Mouse (Mus musculus) mesoderm, embryonic 11.5 days (tissue): Measurements from ENCODE around the gene Igfbp4.

Experiments
- DNase-seq: peaks from one replicate; pipeline ENCODE4 v3.0.0-alpha.2; 2012; ENCODE audit warnings: low read depth, low spot score

Gene Igfbp4

DNA sequence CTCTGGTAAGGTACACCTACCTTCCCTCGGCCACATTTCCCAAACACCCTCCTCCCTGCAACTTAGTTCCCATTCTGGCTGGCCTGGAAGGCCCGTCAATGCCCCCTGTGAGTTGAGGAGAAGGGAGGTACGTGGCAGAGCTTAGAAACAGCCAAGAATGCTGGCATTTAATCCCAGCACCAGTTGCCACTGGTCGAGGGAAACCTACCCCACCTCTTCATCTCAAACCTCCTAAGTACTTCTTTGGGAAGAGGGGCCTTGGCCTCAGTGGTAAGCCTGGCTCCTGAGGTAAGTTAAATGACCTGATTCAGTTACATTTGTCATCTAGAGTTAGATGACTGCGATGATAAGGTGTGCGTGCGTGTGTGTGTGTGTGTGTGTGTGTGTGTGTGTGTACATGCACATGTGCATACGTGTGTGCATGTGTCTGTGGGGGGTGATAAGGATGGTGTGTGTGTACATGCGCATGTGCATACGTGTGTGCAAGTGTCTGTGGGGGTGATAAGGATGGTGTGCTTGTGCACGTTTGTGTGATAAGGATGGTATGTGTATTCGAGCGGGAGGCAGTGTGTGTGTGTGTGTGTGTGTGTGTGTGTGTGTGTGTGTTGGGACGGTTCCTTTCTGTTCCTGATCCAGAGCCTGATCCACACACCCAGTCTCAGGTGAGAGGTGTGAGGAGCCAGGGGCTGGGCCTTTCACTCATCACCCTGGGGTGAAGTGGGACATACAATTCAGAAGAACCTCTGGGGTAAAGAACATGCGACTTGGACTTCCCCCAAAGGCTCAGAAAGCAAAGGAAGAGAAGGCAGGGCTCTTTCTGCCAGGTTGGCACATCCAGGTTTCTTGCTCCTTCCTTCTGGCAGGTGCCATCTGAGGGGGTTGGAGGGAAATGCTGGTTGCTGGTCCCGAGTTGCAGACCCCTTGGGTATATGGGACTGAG lies 1.1 kb downstream of the Igfbp4 start:
- no peak for DNase-seq

DNA sequence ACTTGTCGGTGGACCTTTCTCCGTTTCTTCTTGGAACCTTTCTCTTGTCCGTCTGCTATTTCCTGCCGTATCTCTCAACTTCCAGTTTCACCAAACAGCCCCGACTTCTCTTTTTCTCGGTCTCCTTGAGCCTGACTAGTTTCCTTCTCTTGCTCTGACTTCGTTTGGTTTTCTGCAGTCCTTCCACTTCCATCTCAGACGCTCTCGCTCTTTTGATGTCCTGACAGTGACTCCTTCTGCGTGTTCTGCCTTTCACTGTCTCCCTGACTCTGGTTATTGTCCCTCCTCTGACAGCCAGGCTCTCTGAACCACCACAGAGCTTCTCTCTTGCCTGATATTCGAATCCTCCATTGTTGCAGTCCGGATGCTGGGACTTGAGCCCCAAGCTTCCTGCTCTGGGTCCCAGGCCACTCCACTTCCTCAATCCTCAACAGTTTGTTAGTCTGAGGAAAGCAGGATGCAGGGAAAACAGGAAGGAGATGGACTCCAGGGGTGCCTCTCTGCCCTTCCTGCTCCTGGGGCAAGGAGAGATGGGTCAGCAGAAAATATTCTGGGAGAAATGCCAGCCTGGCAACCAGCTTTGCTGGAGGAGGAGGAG lies 1.9 kb downstream of the Igfbp4 start:
- no peak for DNase-seq

DNA sequence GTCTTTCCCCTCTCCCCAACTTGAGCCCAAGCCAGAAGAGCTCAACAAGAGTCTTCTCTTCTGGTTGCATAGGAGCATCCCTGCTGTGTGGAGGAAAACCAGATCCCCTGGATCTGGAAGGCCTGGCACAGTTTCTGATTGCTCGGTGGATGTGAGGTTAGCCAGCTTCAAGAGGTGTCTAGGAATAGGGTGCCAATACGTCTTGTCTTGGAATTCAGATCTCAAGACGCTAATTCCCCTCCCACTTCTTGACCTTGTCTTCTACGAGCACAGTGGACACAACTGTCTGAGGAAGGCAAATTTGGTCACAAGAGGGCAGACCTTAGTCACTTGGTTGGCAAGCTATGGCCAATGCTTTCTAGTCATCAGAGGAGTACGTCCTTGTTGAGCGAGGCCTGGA lies 2.6 kb downstream of the Igfbp4 start:
- DNase-seq: no peak

DNA sequence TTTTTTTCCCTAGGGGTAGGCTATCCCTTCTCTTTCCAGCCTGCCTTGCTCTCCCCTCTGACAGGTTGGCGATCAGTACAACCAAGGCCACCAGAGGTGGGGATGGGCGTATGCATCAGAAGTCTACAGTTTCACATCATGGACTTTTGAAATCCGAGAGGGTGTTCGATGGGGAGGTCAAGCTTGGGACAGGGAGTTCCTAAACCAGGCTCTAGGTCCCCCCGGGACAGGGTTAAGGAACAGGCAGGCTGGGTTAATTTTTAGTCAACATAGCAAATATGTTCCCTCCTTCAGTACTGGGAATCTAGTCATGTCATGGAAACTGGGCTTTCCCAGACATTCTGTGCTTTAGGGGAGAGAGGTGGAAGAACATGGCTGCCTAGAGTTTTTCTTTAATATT lies 3.3 kb downstream of the Igfbp4 start:
- DNase-seq: no peak

DNA sequence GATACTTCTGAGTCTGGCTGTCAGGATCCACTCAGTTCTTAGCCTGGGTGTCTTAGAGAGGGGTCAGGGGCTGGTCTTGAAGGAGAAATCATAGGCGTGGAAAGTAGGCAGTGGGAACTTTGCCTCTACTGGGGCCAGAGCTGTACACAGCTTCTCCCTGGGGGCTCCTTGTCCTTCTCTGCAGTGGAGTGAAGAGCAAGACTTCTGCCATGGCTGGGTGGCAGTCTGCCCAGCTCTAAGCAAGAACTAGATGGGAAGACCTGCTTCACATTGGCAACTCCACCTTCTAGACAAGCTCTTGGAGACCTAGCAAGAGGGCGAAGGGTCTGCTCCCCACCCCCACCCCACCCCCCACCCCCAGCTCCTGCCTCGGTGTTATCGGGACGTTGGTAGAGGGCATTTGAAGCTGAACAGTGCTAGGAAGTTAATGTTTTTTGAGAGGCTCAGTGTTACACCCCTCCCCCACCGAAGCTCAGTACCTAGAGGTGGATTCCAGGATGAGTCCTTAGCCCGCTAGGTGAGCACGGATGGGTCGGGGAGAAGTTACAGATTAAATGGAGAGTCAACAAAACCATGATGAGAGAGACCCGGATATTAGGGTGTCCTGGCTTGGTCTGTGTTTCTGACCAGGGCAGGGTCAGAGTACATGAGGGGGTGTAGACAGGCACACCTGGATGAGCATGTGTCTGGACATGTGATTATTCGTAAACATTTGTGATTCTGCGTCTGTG lies 4.3 kb downstream of the Igfbp4 start:
- no peak for DNase-seq

DNA sequence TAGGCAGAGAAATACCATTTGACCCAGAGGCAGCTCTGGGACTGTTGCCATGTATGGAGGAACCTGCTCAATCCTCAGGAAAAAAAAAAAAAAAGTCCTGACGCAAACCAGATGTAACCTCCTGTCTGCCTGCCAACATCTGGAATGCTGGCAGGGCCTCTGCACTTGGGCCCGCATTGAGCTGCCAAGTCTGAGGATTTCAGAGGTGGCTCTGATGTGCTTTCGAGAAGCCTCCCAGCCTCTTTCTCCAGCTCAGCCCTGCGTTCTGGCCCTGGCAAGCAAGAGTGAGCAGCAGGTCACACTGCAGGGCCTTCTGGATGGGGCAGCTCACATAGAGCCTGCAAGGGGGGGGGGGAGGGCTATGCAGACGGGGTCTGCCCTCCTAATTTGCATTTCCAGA lies 6.1 kb downstream of the Igfbp4 start:
- DNase-seq: peak; percentile 59

DNA sequence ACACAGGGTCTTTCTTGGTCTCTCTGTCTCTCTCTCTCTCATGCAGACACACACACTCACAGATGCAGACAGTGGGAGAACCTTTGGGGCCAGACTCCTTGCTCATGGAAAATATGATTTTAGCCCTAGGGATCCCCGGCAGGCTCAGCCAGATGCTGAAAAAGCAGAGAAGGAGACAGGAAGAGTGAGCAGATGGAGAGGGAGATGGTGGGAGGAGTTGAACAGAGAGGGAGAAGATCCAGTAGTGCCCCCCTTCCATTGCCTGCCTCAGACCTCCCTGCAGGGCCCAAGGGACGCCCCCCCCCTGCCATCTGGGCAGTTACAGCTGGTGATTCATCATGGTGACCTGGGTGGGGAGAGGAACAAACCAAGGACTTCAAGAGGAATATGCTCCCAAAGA lies 6.6 kb downstream of the Igfbp4 start:
- DNase-seq: no peak

DNA sequence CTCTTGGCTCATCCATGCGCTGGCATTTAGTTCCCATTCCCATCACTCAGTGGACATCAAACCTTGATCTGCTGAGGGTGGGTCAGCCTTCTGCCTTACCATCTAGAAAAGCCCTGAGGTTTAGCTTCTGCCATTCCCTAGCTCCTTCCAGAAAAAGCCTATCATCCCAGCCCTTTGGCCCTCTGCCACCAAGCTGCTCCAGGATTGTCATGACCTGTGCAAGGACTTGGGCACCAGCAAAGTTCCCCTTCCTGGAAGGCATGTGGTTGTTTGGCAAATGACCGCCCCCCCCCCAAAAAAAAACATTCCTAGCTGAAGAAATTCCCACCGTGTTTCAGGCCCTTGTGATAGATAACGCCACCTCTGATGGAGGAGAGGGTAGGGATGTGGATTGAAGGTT lies 14.1 kb downstream of the Igfbp4 start:
- no peak for DNase-seq

DNA sequence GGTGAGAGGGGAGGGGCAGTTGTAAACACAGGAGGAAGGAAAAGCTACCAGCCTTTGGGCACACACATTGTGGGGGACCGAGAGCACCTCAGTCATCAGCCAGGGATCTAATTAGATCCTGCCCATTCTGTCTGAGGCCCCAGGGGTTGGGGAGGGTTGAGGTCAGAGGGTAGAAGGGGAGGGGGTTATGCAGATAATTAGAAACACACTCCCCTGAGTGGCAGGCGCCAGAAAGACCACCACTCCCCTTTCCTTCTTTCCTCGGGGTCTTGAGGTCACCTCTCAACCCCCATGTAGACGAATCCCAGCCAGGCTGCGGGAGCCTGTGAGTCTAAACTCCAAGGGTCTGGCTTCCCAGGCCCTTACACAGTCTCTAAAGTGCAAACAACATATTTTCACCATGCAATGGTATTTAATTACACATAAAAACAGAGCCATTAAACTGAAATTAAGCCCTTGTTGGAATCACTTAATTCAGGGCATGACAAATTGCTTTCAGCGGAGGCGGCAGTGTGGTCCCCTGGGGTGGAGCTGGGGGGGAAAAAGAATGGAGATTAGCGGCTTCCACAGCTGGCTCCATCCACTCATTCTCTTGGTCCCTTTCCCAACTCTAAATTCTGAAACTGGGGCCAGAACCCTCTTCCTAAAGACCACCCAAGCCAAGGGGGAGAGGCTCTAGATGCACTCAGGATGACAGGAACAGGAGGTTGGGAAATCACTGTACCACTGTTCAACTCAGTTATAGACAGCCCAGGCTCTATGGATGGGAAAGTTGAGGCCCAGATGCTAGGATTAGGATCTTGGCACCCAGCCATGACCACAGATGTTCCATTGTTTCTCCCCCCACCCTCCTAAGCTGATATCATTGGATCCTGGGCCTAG lies 14.8 kb downstream of the Igfbp4 start:
- peak; percentile 63 for DNase-seq

DNA sequence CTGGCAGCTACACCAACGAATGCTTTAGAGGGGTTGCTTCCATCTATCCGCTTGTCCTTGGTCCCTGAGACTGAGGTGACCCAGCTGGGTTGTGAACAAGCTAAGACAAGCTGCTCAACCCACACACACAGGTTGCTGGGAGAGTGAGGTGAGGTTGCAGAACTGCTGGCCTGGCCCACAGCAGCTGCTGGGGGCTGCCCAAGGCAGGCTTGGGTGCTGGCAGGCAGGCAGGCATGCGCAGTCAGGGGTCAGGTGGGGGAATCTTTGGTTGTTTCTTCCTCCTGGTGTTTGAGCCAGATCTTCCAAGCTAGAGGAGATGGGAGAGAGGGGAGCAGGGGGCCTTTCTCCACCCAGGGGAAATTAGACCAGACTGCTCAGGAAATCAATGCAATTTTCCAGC lies 19.4 kb downstream of the Igfbp4 start:
- no peak for DNase-seq

DNA sequence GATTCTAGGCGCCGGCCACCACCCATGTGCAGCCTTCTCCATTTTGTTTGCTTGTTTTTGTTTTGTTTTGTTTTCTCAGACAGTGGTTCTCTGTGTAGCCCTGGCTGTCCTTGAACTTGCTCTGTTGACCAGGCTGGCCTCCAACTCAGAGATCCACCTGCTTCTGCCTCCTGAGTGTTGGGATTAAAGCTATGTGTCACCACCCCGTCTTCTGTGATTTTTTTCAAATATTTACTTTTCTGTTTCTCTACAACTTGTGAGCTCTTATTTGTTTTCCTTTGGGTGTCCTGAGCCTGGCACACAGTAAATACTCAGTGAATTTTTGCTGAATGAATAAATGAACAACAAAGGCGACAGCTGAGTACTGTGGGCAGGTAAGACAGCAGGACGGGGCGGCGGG lies 21.6 kb downstream of the Igfbp4 start:
- DNase-seq: no peak

DNA sequence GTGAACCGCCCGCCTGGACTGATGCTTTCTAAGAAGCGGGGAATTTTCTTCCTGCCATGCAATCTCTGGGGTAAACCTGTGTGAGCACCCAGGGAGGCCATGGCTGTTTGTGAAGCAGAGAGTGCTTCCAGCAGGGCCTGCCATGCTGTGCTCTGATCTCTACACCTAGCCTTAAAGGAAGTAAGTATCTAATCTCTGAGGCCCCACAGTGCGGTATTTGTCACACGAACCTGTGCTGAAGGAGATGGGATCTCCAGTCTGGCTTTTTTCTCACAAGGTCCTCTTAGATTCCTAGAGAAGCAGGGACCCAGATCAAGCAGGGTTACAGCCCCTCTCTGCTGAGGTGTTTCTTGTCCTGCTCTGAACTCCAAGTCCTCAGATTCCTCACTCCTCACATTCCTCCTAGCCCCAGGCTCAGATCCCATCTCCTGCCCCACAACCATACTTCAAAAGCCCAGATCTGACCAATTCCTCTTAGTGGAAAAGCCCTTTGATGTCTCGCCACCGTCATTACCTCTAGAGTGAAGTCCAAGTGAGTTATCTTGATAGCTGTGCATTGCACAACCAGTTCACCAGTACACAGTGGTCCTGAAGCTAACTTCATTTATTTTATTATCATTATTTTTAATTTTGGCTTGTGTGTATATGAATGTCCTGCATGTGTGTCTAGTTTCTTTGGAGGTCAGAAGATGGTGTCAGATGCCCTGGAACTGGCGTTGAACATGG lies 22.5 kb downstream of the Igfbp4 start:
- DNase-seq: no peak

DNA sequence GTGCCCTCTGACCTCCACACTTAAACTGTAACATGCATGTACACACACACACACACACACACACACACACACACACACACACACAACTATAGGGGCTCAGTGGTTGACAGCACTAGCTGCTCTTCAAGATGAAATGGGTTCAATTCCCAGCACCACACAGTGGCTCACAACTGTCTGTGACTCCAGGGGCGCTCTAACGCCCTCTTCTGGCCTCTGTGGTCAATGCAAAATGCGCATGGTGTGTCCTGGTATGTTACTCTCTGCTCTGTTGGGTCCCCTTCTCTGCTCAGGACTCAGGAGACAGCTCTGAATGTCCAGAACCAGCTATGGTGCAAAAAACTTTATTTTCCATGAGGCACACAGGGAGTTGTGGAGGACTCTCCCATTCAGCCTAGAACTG lies 24.3 kb downstream of the Igfbp4 start:
- no peak for DNase-seq

DNA sequence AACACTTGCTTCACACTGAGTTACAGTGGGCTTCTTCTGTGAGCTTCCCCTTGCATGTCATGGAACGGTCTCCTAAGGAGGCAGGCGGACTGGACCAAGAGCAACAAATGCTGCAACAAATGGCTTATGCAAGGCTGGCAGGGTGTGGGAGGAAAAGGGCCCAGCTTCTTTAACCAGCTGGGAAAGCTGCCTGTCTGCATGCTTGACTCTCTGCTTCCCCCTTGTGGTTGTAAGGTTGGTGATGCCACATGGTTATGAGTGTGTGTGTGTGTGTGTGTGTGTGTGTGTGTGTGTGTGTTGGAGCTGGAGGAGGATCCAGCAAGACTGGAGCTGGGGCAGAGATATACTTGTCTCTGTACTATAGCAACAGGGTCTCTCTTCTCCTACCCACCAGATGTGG lies 24.9 kb downstream of the Igfbp4 start:
- peak; percentile 85 for DNase-seq

DNA sequence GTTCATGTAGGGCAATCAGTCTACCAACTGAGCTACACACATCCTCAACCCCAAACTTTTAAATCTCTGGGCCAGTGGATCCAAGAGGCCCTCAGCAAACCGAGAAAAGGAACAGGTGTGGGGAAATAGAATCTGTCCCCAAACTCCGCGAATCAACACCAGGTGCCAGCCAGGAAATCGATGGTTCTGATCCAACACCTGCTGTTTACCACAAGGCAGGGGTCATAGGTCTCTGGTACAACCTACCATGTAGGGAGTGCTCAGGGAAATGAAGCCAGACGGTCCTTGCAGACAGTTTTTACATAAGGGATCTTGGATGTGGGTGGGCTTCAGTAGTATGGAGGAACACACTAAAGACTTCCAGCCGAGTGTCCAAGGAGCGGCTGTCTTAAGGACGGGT lies 26.5 kb downstream of the Igfbp4 start:
- no peak for DNase-seq

DNA sequence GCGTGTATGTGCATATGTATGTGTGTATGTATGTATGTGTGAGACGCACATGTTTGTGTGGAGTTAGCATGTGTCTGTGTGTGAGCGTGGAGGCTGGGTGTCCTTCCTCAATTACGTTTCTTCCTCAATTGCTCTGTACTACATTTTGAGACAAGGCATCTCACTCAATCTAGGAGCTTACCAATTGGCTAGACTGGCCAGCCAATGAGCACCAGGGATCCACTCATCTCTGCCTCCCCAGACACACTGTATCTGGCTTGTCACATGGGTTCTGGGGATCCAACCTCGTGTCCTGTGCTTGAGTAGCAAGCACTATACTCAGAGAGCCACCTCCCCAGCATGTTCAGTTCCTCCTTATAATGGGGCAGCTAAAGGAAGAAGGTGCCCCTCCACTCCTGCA lies 27.4 kb downstream of the Igfbp4 start:
- DNase-seq: no peak

DNA sequence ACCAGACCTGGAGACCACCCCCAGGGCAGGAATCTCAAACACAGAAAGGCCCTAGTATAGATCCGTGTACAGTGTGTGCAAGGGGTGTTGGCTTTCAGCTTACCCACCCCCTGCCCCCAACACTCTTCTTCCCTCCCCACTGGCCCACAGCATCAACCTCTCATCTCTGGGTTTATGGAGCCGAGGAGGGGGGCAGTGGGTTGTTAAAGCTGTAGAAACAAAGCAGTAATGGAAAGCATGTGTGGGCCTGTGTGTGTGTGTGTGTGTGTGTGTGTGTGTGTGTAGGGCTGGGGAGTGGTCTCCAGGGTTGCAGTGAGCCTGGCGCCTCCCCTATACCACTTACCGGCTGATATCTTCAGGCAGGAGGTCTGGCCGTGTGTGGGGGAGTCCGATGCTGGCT lies 30.8 kb downstream of the Igfbp4 start:
- peak; percentile 85 for DNase-seq

DNA sequence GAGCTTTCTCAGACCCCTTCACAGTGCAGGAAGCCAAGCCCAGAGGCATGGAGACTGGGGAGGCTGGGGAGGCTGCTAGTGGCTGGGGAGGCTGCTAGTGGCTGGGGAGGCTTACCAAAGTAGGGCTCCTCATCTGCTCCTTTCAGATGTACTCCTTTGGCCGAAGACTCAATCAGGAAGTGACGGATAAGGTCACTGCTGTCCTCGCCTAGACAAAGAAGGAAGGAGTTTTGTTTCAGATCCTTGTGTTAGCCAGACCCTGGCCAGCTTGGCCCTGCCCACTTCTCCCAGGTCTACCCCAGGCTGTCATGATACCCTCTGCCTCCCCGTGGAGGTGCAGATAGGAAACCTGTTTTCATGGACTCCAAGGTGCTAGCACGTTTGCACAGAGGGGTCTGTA lies 32.7 kb downstream of the Igfbp4 start:
- DNase-seq: no peak

DNA sequence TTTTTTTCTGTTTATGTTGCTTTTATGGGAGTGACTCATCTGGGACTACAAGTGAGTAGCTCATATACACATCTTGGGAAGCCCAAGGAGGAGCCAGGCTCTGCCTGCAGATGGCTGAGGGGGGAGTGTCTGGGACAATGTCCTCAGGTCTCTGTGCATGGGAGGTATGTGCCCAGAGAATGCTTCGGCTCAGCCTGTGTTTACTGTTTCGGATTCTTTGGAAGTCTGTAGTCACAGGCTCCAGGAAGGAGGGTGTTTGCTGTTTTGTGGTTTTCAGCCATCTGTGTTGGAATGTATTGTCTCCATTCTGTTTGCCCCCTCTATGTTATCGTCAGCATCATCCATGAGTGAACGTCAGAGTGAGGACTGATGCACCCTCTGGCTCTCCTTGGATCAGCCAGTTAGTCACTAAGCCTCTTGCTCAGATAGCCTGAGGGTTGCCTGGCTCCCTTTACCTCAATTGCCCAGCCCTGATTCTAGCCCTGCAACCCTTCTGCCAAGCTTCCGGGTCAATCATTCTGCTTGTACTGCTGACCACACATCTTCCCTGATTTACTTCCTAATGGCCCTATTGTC lies 35.8 kb downstream of the Igfbp4 start:
- no peak for DNase-seq

DNA sequence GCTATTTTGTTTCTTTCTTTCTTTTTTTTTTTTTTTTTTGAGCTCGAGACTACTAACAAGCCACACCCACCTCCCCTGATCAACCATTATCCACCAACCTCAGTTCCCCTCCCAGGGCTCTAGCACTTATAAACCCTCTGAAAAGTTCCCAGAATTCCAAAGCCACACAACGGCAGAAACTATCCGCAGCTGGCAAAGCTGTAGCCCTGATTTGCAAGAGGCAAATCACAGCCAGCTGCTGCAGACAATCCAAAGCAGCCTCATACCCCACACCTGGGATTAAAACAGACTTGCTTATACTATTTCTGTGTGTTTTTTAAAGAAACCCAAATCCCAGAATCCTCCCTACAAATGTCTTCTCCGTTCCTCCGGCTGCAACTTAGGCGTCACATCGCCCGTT lies 36.8 kb downstream of the Igfbp4 start:
- no peak for DNase-seq
